Mouse (Mus musculus) lung, embryonic 15.5 days (tissue): Measurements from ENCODE around the gene Rpl7l1. TPM values are rescaled to one million over a fixed set of nuclear protein-coding genes. Genes with fewer than 3 reads are reported as not detected.
"Not testable (repeated sequence)": the region's sequence is repeated elsewhere in the genome, so short reads cannot be mapped to it uniquely, and the experiment has no call there.

Experiments used
- ATAC-seq: fragments of 200-750 bp; cut with Nextera tagmentation; 2 replicates; pipeline ENCODE4 v1.8.0; 2017; ENCODE audit warnings: moderate number of reproducible peaks, borderline replicate concordance; ENCODE audit not compliant: low FRiP score, low TSS enrichment; ENCODE audit errors: extremely low read depth
- H3K27ac ChIP-seq: fragments of 300-500 bp; sonication (generic); 2 replicates; pipeline ENCODE4 v1.5.1; 2015; ENCODE audit warnings: moderate library complexity, mild to moderate bottlenecking, inconsistent platforms
- H3K27me3 ChIP-seq: fragments of 300-500 bp; sonication (generic); 2 replicates; pipeline ENCODE4 v1.6.1; 2015; ENCODE audit warnings: inconsistent platforms
- H3K36me3 ChIP-seq: fragments of 300-500 bp; sonication (generic); 2 replicates; pipeline ENCODE4 v1.6.1; 2015; ENCODE audit warnings: inconsistent platforms
- H3K4me1 ChIP-seq: fragments of 300-500 bp; sonication (generic); 2 replicates; pipeline ENCODE4 v1.6.1; 2015; ENCODE audit warnings: inconsistent platforms
- H3K4me2 ChIP-seq: fragments of 300-500 bp; sonication (generic); 2 replicates; pipeline ENCODE4 v1.6.1; 2015; ENCODE audit warnings: inconsistent platforms, mild to moderate bottlenecking, moderate library complexity
- H3K4me3 ChIP-seq: fragments of 300-500 bp; sonication (generic); 2 replicates; pipeline ENCODE4 v1.5.1; 2015; ENCODE audit warnings: mild to moderate bottlenecking, inconsistent platforms
- H3K9ac ChIP-seq: fragments of 300-500 bp; sonication (generic); 2 replicates; pipeline ENCODE4 v1.6.1; 2015; ENCODE audit warnings: inconsistent platforms
- H3K9me3 ChIP-seq: fragments of 300-500 bp; sonication (generic); 2 replicates; pipeline ENCODE4 v1.6.1; 2016; ENCODE audit warnings: inconsistent platforms
- WGBS: fragments of 180-500 bp; shearing (Covaris S2); methylation state at CpG from one replicate; pipeline ENCODE4 v1.1.7; 2015; 5-methylcytosine and 5-hydroxymethylcytosine counted together
- polyA plus RNA-seq: library from polyadenylated mRNA; unstranded; fragments of >200 nt; fragmentation: Nextera tagmentation; extraction: Ambion mirVana; gene quantifications from 2 replicates; pipeline ENCODE4 v1.2.1, GENCODE M21; 2015

The Rpl7l1 gene
- polyA plus RNA-seq, 1 experiment from 2014 or later = 171 TPM

DNA sequence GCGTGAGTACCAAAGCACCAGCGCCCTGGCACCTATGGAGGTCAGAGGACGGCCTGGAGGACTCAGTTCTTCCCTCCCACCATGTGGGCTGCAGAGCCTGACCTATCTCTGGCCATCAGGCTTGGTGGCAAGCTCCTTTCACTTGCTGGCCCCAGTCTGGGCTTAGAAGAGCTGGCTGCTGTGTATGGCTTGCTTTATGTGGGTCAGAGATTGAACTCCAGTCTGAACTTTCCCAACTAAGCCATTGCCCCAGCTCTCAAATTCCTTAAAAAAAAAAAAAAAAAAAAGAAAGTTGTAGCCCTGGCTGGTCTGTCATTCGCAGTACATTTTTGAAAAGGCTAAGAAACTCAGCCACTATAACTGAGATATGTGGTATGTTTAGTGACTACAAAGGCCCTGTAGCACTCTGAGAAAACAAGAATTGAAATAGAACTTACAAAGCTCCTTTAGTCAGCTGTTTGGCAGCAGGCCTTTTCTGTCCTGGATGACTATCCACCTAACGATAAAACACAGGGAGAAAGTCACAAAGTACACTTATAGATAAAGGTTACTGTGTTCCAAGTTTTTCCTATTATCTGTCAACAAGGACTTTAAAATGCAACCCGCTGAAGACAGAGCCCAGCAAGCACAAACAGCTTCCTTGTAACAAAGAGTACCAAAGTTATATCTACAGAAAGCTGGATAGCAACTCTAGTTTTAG is 26.8 kb upstream of the Rpl7l1 start:
- 84% methylated on average over 6 of the region's 6 CpGs for WGBS
- Histone ChIP-seq H3K4me2 (no peak overlapping the region), H3K9ac (no peak overlapping the region), H3K36me3 (peaks cover 45% of the 10 kb centered on the region), H3K4me3 (no peak overlapping the region), H3K27ac (no peak overlapping the region), H3K27me3 (no peaks in the 10 kb centered on the region), H3K4me1 (no peaks in the 10 kb centered on the region), H3K9me3 (no peaks in the 10 kb centered on the region)
- no peak for ATAC-seq

DNA sequence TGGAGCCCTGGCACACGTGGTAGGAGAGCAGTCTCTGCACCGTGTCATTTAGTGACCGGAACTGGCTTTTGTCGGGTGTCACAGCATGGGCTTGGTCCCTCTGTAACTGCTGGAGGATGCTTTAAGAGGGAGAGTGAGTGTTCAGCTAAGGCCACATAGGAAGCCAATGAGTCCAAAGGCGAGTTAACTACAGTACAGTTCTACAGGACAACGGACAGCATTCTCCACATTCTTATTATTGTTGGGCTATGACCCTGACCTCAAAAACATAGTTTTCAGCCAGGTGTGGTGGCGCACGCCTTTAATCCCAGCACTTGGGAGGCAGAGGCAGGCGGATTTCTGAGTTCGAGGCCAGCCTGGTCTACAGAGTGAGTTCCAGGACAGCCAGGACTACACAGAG is 25.9 kb upstream of the Rpl7l1 start:
- no peak for ATAC-seq
- Histone ChIP-seq H3K9me3 (no peaks in the 10 kb centered on the region), H3K36me3 (peaks cover 46% of the 10 kb centered on the region), H3K4me2 (no peak overlapping the region), H3K4me1 (no peaks in the 10 kb centered on the region), H3K27ac (no peak overlapping the region), H3K27me3 (no peaks in the 10 kb centered on the region), H3K9ac (no peak overlapping the region), H3K4me3 (no peak overlapping the region)
- 91% methylated on average over 10 of the region's 10 CpGs for WGBS

DNA sequence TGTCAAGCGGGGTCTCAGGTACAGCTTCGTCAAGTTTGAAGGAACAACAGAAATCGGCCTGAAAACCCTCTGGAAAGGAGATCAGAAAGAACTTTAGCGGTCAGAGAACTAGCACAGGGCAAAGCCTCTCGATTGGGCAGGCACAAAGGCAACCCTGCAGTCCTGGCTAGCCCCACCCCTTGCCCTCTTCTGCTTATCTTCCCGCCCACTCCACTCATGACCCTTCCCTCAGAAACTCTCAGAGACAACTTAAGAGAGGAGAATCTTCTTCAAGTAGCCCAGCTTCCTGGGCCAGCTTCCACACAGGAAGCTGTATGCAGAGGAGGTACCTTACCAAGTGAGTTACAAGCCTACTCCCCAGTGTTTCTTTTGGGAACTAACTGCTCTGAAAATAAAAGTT is 19.3 kb upstream of the Rpl7l1 start:
- Histone ChIP-seq H3K36me3 (peaks cover 35% of the 10 kb centered on the region), H3K9ac (no peak overlapping the region), H3K4me1 (no peaks in the 10 kb centered on the region), H3K4me2 (no peak overlapping the region), H3K27me3 (no peaks in the 10 kb centered on the region), H3K27ac (no peak overlapping the region), H3K4me3 (no peak overlapping the region), H3K9me3 (no peaks in the 10 kb centered on the region)
- no peak for ATAC-seq
- 73% methylated on average over 6 of the region's 6 CpGs for WGBS

DNA sequence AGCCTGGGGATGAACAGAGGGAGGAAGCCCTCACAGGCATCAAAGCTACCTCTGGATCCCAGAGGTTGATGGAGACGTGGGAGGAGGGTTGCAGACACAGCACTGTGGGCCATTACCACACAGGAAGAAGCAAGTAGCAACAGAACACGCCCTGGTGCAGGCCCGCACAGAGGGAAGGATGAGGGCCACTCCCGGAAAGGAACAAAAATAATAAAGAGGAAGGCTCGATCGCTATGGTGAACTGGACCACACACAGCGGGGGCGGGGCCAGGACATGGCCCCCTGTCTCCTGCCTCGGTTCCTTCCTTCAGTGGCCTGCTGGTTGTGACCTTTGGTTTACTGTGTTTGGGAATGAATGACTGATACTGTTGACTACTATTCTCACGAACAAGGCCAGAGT is 17.2 kb upstream of the Rpl7l1 start:
- Histone ChIP-seq H3K4me3 (no peak overlapping the region), H3K4me1 (no peaks in the 10 kb centered on the region), H3K9me3 (no peaks in the 10 kb centered on the region), H3K27ac (no peak overlapping the region), H3K36me3 (peaks cover 24% of the 10 kb centered on the region), H3K9ac (no peak overlapping the region), H3K4me2 (no peak overlapping the region), H3K27me3 (no peaks in the 10 kb centered on the region)
- no peak for ATAC-seq
- WGBS = 72% methylated on average over 10 of the region's 10 CpGs

DNA sequence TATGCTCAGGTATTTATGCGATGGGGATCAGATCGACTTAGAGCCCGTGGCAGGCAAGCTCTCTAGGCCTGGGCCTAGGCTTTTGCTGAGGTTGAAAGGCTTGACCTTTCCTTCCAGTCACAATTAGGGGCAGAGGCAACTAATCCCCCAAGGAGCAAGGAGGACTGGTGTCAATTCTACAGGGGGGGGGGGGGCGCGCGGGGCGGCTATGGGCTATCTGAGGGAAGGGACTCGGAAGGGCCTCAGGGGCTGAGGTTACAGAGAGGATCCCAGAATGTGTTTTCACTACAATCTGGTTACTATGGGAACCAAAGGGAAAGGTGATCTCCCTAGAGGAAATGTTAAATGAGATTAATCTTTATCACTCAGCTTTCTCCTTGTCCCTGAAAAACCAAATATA is 14.9 kb upstream of the Rpl7l1 start:
- H3K9me3 ChIP-seq = no peaks in the 10 kb centered on the region
- no peak overlapping the region for H3K27ac ChIP-seq
- no peak overlapping the region for H3K9ac ChIP-seq
- no peaks in the 10 kb centered on the region for H3K27me3 ChIP-seq
- peaks cover 21% of the 10 kb centered on the region for H3K36me3 ChIP-seq
- H3K4me2 ChIP-seq = no peak overlapping the region
- H3K4me3 ChIP-seq = no peak overlapping the region
- no peak for ATAC-seq
- WGBS = 45% methylated on average over 6 of the region's 8 CpGs
- H3K4me1 ChIP-seq = no peaks in the 10 kb centered on the region

DNA sequence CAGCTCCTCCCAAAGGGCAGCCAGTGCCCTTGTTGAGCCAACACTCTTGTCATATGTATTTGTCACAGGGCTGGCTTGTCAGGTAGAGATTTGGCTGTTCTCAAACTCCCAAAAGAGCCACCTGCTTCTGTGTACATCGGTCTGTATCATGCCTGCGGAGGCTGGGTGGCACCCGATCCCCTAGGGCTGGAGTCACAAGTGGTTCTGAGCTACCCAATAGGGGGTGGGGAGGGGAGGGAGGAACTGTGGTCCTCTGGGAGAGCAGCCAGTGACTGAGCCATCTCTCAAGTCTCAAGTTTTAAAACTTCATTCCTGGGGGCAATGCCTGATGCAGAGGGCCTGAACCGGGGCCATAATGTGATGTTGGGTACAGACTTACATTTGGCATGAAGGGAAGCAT is 14.3 kb upstream of the Rpl7l1 start:
- H3K36me3 ChIP-seq = peaks cover 21% of the 10 kb centered on the region
- no peak overlapping the region for H3K9ac ChIP-seq
- no peak for ATAC-seq
- no peaks in the 10 kb centered on the region for H3K4me1 ChIP-seq
- H3K9me3 ChIP-seq = no peaks in the 10 kb centered on the region
- WGBS = 77% methylated on average over 4 of the region's 4 CpGs
- H3K4me3 ChIP-seq = no peak overlapping the region
- H3K4me2 ChIP-seq = no peak overlapping the region
- H3K27me3 ChIP-seq = no peaks in the 10 kb centered on the region
- H3K27ac ChIP-seq = no peak overlapping the region

DNA sequence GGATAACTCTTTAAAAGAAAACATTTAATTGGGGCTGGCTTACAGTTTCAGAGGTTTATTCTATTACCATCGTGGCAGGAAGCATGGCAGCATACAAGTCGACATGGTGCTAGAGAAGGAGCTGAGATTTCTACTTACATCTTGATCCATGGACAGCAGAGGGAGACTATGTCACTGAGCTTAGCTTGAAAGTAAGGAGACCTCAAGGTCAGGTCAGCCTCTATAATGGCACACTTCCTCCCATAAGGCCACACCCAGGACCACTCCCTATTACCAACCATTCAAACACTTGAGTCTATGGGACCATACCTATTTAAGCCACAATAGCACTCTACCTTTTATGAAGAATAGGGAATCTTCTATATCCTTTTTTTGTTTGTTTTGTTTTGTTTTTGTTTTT is 10.5 kb upstream of the Rpl7l1 start:
- Histone ChIP-seq H3K4me2 (no peak overlapping the region), H3K27ac (no peak overlapping the region), H3K27me3 (no peaks in the 10 kb centered on the region), H3K9ac (no peak overlapping the region), H3K4me3 (no peak overlapping the region), H3K4me1 (no peaks in the 10 kb centered on the region), H3K36me3 (no peaks in the 10 kb centered on the region), H3K9me3 (no peaks in the 10 kb centered on the region)
- no peak for ATAC-seq
- 73% methylated on average over 2 of the region's 2 CpGs for WGBS

DNA sequence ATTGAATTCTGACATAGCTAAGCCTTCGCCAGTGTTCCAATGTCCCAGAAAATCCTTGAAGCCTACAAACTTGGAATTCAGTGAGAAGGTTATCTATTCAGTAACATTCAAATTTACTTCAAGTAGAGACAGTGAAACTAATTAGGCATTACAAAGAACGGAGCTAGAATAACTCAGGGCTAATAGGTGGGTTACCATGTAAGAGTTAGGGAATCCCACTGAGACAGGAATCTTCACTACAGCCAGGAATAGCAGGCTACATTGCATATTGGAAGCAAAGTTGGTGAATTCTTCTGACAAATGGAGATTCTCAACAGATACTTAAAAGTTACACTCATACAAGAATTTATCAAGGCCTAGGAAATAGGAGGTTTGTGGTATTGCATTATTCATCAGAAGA is 5.5 kb upstream of the Rpl7l1 start:
- ATAC-seq = not testable (repeated sequence)
- 66% methylated on average over 2 of the region's 2 CpGs for WGBS

DNA sequence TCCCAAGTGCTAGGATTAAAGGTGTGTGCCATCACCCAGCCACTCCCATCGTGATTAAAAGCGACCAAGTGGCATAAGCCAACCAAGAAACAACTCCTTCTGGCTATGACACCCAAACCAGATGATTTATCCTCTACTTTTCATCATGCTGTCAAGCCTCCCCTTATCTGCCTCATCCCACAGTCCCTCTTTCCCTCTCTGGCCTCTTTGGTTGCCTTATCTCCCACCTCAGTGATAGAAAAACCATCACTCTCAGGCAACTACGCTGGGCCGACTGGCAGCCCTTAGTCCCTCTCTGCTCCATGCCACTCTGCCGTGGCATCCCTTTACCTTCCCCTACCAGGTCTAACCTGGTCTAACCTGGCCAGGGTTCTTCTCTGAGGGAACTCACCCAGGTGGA is 4.5 kb upstream of the Rpl7l1 start:
- H3K9me3 ChIP-seq = no peaks in the 10 kb centered on the region
- H3K4me1 ChIP-seq = 0 out of 2 replicates have a peak, but pooled peaks cover 3% of the 10 kb centered on the region
- H3K27ac ChIP-seq = no peak overlapping the region
- H3K27me3 ChIP-seq = no peaks in the 10 kb centered on the region
- H3K36me3 ChIP-seq = no peaks in the 10 kb centered on the region
- no peak overlapping the region for H3K4me2 ChIP-seq
- no peak overlapping the region for H3K9ac ChIP-seq
- WGBS = 80% methylated on average over 5 of the region's 5 CpGs
- no peak overlapping the region for H3K4me3 ChIP-seq
- ATAC-seq = no peak

More for the DNA sequence above, 5.5 kb upstream of the Rpl7l1 start:
- H3K36me3 ChIP-seq, H3K4me1 ChIP-seq, H3K4me2 ChIP-seq, H3K27ac ChIP-seq, H3K9ac ChIP-seq, H3K9me3 ChIP-seq, H3K4me3 ChIP-seq, H3K27me3 ChIP-seq: not testable (repeated sequence)

DNA sequence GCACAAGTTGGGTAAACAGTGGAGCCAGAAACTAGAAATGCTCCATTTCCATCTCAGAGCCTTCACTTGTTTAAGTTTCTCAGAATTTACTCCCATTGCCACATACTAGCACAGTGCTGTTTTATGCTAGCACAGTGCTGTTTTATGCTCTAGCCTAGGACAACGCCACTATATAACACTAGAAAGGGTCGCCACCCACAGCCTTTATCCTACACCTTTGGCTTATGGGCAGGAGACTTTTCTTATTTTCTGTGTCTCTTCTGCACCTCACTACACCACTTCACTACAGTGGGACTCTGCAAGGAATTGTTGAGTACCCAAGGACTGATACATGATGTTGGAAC is 722 bp upstream of the Rpl7l1 start:
- H3K27ac ChIP-seq = peak overlapping the region; percentile 86; the same call in 1 of the 2 replicates
- peaks cover 27% of the 10 kb centered on the region for H3K36me3 ChIP-seq
- H3K27me3 ChIP-seq = no peaks in the 10 kb centered on the region
- H3K9me3 ChIP-seq = no peaks in the 10 kb centered on the region
- H3K9ac ChIP-seq = no peak overlapping the region
- peak overlapping the region; percentile 72 for H3K4me3 ChIP-seq
- WGBS = 71% methylated on average over 2 of the region's 2 CpGs
- ATAC-seq = 0 out of 2 replicates have a peak, but pooled peaks have one; percentile 1
- peak overlapping the region; percentile 51 for H3K4me2 ChIP-seq
- H3K4me1 ChIP-seq = peaks cover 15% of the 10 kb centered on the region

DNA sequence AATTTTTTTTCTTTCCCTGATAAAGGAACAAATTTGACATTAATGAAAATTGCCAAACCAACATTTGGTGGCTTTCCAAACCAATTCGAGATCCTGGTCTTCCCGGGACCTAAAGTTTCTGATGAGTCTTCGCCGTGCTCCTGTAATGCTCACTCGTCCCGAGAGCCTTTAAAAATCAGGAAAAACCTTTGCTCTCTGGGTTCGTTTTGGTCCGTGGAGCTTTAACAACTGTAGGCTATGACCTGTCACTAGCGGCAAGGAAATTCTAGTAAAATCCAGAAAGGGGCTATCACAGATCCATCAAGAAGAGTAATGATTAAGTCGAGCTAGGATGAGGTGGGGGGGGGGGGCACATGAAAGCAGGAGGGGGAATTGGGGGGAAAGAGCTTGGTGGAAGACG is 596 bp downstream of the Rpl7l1 start:
- no peaks in the 10 kb centered on the region for H3K9me3 ChIP-seq
- ATAC-seq = 0 out of 2 replicates have a peak, but pooled peaks have one; percentile 2
- H3K36me3 ChIP-seq = peaks cover 40% of the 10 kb centered on the region
- WGBS = under 1% methylated on average over 11 of the region's 11 CpGs
- peak overlapping the region; percentile 84 for H3K9ac ChIP-seq
- peak overlapping the region; percentile 53 for H3K4me2 ChIP-seq
- H3K4me3 ChIP-seq = peak overlapping the region; percentile 72
- H3K4me1 ChIP-seq = peaks cover 15% of the 10 kb centered on the region
- H3K27me3 ChIP-seq = no peaks in the 10 kb centered on the region
- H3K27ac ChIP-seq = peak overlapping the region; percentile 86

DNA sequence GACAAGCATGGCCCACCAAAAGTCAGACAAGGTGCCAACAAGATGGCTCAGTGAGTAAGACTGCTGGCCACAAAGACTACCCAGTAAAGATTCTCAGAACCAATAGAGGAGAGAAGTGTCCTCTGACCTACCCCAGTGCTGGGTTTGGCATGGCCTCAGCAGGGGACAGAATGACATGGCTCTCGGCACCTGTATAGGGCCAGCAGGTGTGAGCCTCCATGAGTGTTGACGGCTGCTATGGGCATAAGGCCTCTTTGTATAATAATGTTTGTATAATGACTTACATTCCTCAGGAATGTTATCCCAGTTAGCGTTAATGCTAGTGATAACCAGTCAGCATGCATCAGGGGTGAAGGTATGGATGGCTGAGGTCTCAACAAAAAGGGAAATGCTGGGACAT is 6.4 kb downstream of the Rpl7l1 start:
- H3K9ac ChIP-seq = no peak overlapping the region
- no peak for ATAC-seq
- peak overlapping the region; percentile 66 for H3K27ac ChIP-seq
- H3K27me3 ChIP-seq = no peaks in the 10 kb centered on the region
- 47% methylated on average over 3 of the region's 3 CpGs for WGBS
- H3K9me3 ChIP-seq = no peaks in the 10 kb centered on the region
- H3K4me3 ChIP-seq = no peak overlapping the region
- no peak overlapping the region for H3K4me2 ChIP-seq
- H3K4me1 ChIP-seq = peaks cover 40% of the 10 kb centered on the region
- H3K36me3 ChIP-seq = peaks cover 63% of the 10 kb centered on the region

DNA sequence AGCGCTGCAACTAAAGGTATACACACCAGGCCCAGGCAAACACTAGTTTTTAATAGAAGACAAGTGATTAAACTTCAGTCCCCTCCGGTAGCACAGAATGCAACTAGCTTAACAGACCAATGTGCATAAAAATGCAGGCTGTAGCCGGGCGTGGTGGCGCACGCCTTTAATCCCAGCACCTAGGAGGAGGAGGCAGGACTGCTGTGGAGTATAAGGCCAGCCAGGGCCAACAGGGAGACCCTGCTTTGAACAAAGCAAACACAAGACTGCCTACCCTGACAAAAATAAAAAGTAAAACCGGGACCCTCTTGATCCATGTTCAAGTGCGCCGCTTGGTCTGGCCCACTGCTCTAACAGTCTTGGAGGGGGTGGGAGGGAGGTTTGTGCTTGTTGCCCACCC is 7.4 kb downstream of the Rpl7l1 start:
- peaks cover 33% of the 10 kb centered on the region for H3K4me1 ChIP-seq
- H3K36me3 ChIP-seq = peaks cover 55% of the 10 kb centered on the region
- ATAC-seq = no peak
- no peak overlapping the region for H3K4me2 ChIP-seq
- no peak overlapping the region for H3K4me3 ChIP-seq
- 0 out of 2 replicates have a peak overlapping the region, but pooled peaks have one; percentile 12 for H3K27ac ChIP-seq
- H3K27me3 ChIP-seq = no peaks in the 10 kb centered on the region
- WGBS = 86% methylated on average over 9 of the region's 9 CpGs
- H3K9me3 ChIP-seq = no peaks in the 10 kb centered on the region
- H3K9ac ChIP-seq = no peak overlapping the region
